Mouse (Mus musculus) hindbrain, embryonic 16.5 days (tissue): ENCODE results near the gene Man1a2. TPM values are rescaled to one million over a fixed set of nuclear protein-coding genes. Genes with fewer than 3 reads are reported as not detected.
A peak's percentile ranks its signal among the peaks of the same experiment; 100 is the strongest.

Experiments
- ATAC-seq: fragments of 200-750 bp; cut with Nextera tagmentation; 2 replicates; pipeline ENCODE4 v1.8.0; 2017; ENCODE audit warnings: moderate TSS enrichment, moderate library complexity
- H3K27ac ChIP-seq: fragments of 300-500 bp; sonication (generic); 2 replicates; pipeline ENCODE4 v1.5.1; 2014; ENCODE audit warnings: low read depth, mild to moderate bottlenecking, control low read depth, low read length, moderate library complexity
- H3K27me3 ChIP-seq: fragments of 300-500 bp; sonication (generic); replicated peaks from 2 replicates; pipeline ENCODE4 v1.6.1; 2014; ENCODE audit warnings: low read length; ENCODE audit not compliant: control insufficient read depth, insufficient read depth
- H3K36me3 ChIP-seq: fragments of 300-500 bp; sonication (generic); 2 replicates; pipeline ENCODE4 v1.6.1; 2014; ENCODE audit warnings: mild to moderate bottlenecking, low read length, moderate library complexity, mixed read lengths; ENCODE audit not compliant: control insufficient read depth, insufficient read depth
- H3K4me1 ChIP-seq: fragments of 300-500 bp; sonication (generic); 2 replicates; pipeline ENCODE4 v1.6.1; 2014; ENCODE audit warnings: low read depth, low read length; ENCODE audit not compliant: control insufficient read depth, insufficient read depth
- H3K4me2 ChIP-seq: fragments of 300-500 bp; sonication (generic); 2 replicates; pipeline ENCODE4 v1.6.1; 2014; ENCODE audit warnings: mild to moderate bottlenecking, low read length, control low read depth, moderate library complexity
- H3K4me3 ChIP-seq: fragments of 300-500 bp; sonication (generic); 2 replicates; pipeline ENCODE4 v1.5.1; 2014; ENCODE audit warnings: mild to moderate bottlenecking, low read length, control low read depth, moderate library complexity
- H3K9ac ChIP-seq: fragments of 300-500 bp; sonication (generic); 2 replicates; pipeline ENCODE4 v1.6.1; 2014; ENCODE audit warnings: low read depth, mild to moderate bottlenecking, control low read depth, low read length, moderate library complexity
- H3K9me3 ChIP-seq: fragments of 300-500 bp; sonication (generic); 2 replicates; pipeline ENCODE4 v1.6.1; 2014; ENCODE audit warnings: mild to moderate bottlenecking, low read length, moderate library complexity; ENCODE audit not compliant: control insufficient read depth
- WGBS: fragments of 180-500 bp; shearing (Covaris S2); extraction: QIAGEN DNeasy Blood & Tissue Kit; methylation state at CpG from one replicate; pipeline ENCODE4 v1.1.7; 2014; 5-methylcytosine and 5-hydroxymethylcytosine counted together
- polyA plus RNA-seq: library from polyadenylated mRNA; unstranded; fragments of >200 nt; fragmentation: Nextera tagmentation; extraction: Ambion mirVana; gene quantifications from 2 replicates; pipeline ENCODE4 v1.2.1, GENCODE M21; 2015

Man1a2 gene
- polyA plus RNA-seq, 1 experiment from 2014 or later = 20.8 TPM

- H3K4me3 ChIP-seq = no peak overlapping the region
- no peaks in the 10 kb centered on the region for H3K27me3 ChIP-seq
- H3K36me3 ChIP-seq = no peaks in the 10 kb centered on the region
- H3K4me2 ChIP-seq = no peak overlapping the region
- H3K9me3 ChIP-seq = no peaks in the 10 kb centered on the region
- no peak overlapping the region for H3K9ac ChIP-seq
- no peaks in the 10 kb centered on the region for H3K4me1 ChIP-seq
- WGBS = 80% methylated on average over 4 of the region's 4 CpGs
- H3K27ac ChIP-seq = no peak overlapping the region
- ATAC-seq = no peak
Measured at GRCm38 (mm10) chr3:100715367-100715766, 30.1 kb upstream of the Man1a2 start.

- ATAC-seq = no peak
Measured at GRCm38 (mm10) chr3:100713142-100714005, 28.1 kb upstream of the Man1a2 start.

GRCm38 (mm10) chr3:100712140-100712539, 26.8 kb upstream of the Man1a2 start:
- no peak overlapping the region for H3K9ac ChIP-seq
- no peaks in the 10 kb centered on the region for H3K36me3 ChIP-seq
- H3K27me3 ChIP-seq = no peaks in the 10 kb centered on the region
- 74% methylated on average over 7 of the region's 7 CpGs for WGBS
- no peak overlapping the region for H3K4me2 ChIP-seq
- H3K4me3 ChIP-seq = no peak overlapping the region
- H3K27ac ChIP-seq = no peak overlapping the region
- H3K9me3 ChIP-seq = no peaks in the 10 kb centered on the region
- no peak for ATAC-seq
- no peaks in the 10 kb centered on the region for H3K4me1 ChIP-seq

More at GRCm38 (mm10) chr3:100713142-100714005, 28.1 kb upstream of the Man1a2 start:
- no peak overlapping the region for H3K27ac ChIP-seq
- H3K4me1 ChIP-seq = no peaks in the 10 kb centered on the region
- no peaks in the 10 kb centered on the region for H3K27me3 ChIP-seq
- H3K9ac ChIP-seq = no peak overlapping the region
- H3K9me3 ChIP-seq = no peaks in the 10 kb centered on the region
- H3K36me3 ChIP-seq = no peaks in the 10 kb centered on the region
- WGBS = 74% methylated on average over 11 of the region's 11 CpGs
- H3K4me2 ChIP-seq = no peak overlapping the region
- H3K4me3 ChIP-seq = no peak overlapping the region

GRCm38 (mm10) chr3:100711486-100711885, 26.2 kb upstream of the Man1a2 start:
- no peak for ATAC-seq
- Histone ChIP-seq H3K4me2 (no peak overlapping the region), H3K27ac (no peak overlapping the region), H3K9me3 (no peaks in the 10 kb centered on the region), H3K9ac (no peak overlapping the region), H3K4me1 (no peaks in the 10 kb centered on the region), H3K36me3 (no peaks in the 10 kb centered on the region), H3K27me3 (no peaks in the 10 kb centered on the region), H3K4me3 (no peak overlapping the region)
- 60% methylated on average over 4 of the region's 4 CpGs for WGBS

GRCm38 (mm10) chr3:100707117-100707516, 21.8 kb upstream of the Man1a2 start:
- WGBS = 95% methylated on average over 4 of the region's 4 CpGs
- Histone ChIP-seq H3K27me3 (no peaks in the 10 kb centered on the region), H3K4me2 (no peak overlapping the region), H3K36me3 (no peaks in the 10 kb centered on the region), H3K4me3 (no peak overlapping the region), H3K9ac (no peak overlapping the region), H3K27ac (no peak overlapping the region), H3K4me1 (peaks cover 5% of the 10 kb centered on the region; the same call in 1 of the 2 replicates), H3K9me3 (no peaks in the 10 kb centered on the region)
- no peak for ATAC-seq

- Histone ChIP-seq H3K9me3 (no peaks in the 10 kb centered on the region), H3K27me3 (no peaks in the 10 kb centered on the region), H3K4me3 (no peak overlapping the region), H3K4me1 (peaks cover 5% of the 10 kb centered on the region; the same call in 1 of the 2 replicates), H3K4me2 (no peak overlapping the region), H3K9ac (no peak overlapping the region), H3K36me3 (no peaks in the 10 kb centered on the region), H3K27ac (no peak overlapping the region)
- 51% methylated on average over 11 of the region's 11 CpGs for WGBS
- ATAC-seq = 0 out of 2 replicates have a peak, but pooled peaks have one; percentile 19
Measured at GRCm38 (mm10) chr3:100705128-100705667, 19.9 kb upstream of the Man1a2 start.

- H3K4me2 ChIP-seq = no peak overlapping the region
- 0 out of 2 replicates have a peak, but pooled peaks have one; percentile 7 for ATAC-seq
- H3K36me3 ChIP-seq = no peaks in the 10 kb centered on the region
- no peaks in the 10 kb centered on the region for H3K27me3 ChIP-seq
- H3K27ac ChIP-seq = no peak overlapping the region
- no peak overlapping the region for H3K9ac ChIP-seq
- no peaks in the 10 kb centered on the region for H3K9me3 ChIP-seq
- no peak overlapping the region for H3K4me3 ChIP-seq
- H3K4me1 ChIP-seq = peaks cover 5% of the 10 kb centered on the region; the same call in 1 of the 2 replicates
- 77% methylated on average over 22 of the region's 22 CpGs for WGBS
Measured at GRCm38 (mm10) chr3:100703847-100704644, 18.7 kb upstream of the Man1a2 start.

GRCm38 (mm10) chr3:100702875-100703846, 17.9 kb upstream of the Man1a2 start:
- WGBS = 39% methylated on average over 15 of the region's 15 CpGs
- H3K4me3 ChIP-seq = no peak overlapping the region

More at GRCm38 (mm10) chr3:100702875-100703846, 17.9 kb upstream of the Man1a2 start:
- ATAC-seq = no peak; the same call in 1 of the 2 replicates
- H3K36me3 ChIP-seq = no peaks in the 10 kb centered on the region
- no peaks in the 10 kb centered on the region for H3K27me3 ChIP-seq
- no peak overlapping the region for H3K27ac ChIP-seq
- H3K9me3 ChIP-seq = no peaks in the 10 kb centered on the region
- peaks cover 5% of the 10 kb centered on the region; the same call in 1 of the 2 replicates for H3K4me1 ChIP-seq
- no peak overlapping the region for H3K4me2 ChIP-seq
- H3K9ac ChIP-seq = no peak overlapping the region
